Comparison of ENCODE assay signal across 8 mouse cellular contexts in genomic region chr17:6778771-6779509, GRCm38 (mm10). TPM values are rescaled to one million over a fixed set of nuclear protein-coding genes. Genes with fewer than 3 reads are reported as not detected.
DNase-seq lines count a peak whose midpoint lies in the region; TF ChIP-seq lines count a peak whose summit lies in the region.

No protein-coding gene starts in this region.

- H3K27me3 ChIP-seq in E14TG2a.4 (ENCODE audit: insufficient read depth, low read length): no peaks in the 10 kb centered on the region
- no peaks in the 10 kb centered on the region for H3K27me3 ChIP-seq in heart, embryonic 10.5 days (ENCODE audit: insufficient read depth, poor library complexity, severe bottlenecking)

- peaks cover 81% of the 10 kb centered on the region for H3K4me1 ChIP-seq in E14TG2a.4 (replicated peaks; ENCODE audit: low read depth, low read length)
- H3K4me1 ChIP-seq in heart, embryonic 10.5 days: peaks cover 59% of the 10 kb centered on the region

- WGBS in heart, embryonic 10.5 days: 8% methylated on average over 23 of the region's 23 CpGs

- no peaks in the 10 kb centered on the region for H3K9me3 ChIP-seq in E14TG2a.4 (ENCODE audit: low read length)
- no peaks in the 10 kb centered on the region for H3K9me3 ChIP-seq in heart, embryonic 10.5 days

- DNase-seq in adrenal gland, adult (ENCODE audit: inconsistent age in 2 of 2, low spot score in 1 of 2): peak; percentile 59 to 87
- DNase-seq in adrenal gland, adult 8-10 months: no peak
- peak; percentile 73 for DNase-seq in embryo, embryonic 9.5 days (ENCODE audit: extremely low spot score)
- peak; percentile 90 for DNase-seq in heart, embryonic 10.5 days (ENCODE audit: low spot score)
- DNase-seq in kidney, adult 9 months: peak; percentile 78
- DNase-seq in lung, postnatal 14 days: peak; percentile 48
- peak; percentile 61 for DNase-seq in retina, embryonic 14.5 days (ENCODE audit: low spot score)

- H3K4me3 ChIP-seq in E14TG2a.4 (replicated peaks; ENCODE audit: low read length): peak overlapping the region; percentile 90
- peak overlapping the region; percentile 91 for H3K4me3 ChIP-seq in heart, embryonic 10.5 days

- TF ChIP-seq CTCF in E14TG2a.4 (conservative IDR thresholded peaks at IDR 0.05; ENCODE audit: low read length): no peak

- peak overlapping the region; percentile 88 for H3K27ac ChIP-seq in heart, embryonic 10.5 days

- peaks cover 22% of the 10 kb centered on the region; the same call in 1 of the 2 replicates for H3K36me3 ChIP-seq in E14TG2a.4 (ENCODE audit: insufficient read depth, low read length)
- no peaks in the 10 kb centered on the region for H3K36me3 ChIP-seq in heart, embryonic 10.5 days

RNA-seq across cellular contexts. Expression of gene Ezr, which starts 3.6 kb away (rescaled TPM):
- 10 to 100 TPM; 18.8 to 34.8 (median 23.9) TPM for total RNA-seq in adrenal gland, adult 8-10 months (2022)
- 121 and 125 TPM in 2 replicates for polyA plus RNA-seq in heart, embryonic 10.5 days (2016; fragmentation: Nextera tagmentation; extraction: Ambion mirVana)
